Mouse (Mus musculus): ENCODE data around the gene Gxylt2.
A peak's percentile ranks its signal among the peaks of the same experiment; 100 is the strongest.

Gxylt2 gene

GRCm38 (mm10) chr6:100704574-100705365 is at the start of gene Gxylt2:
Gxylt2 (plus strand) TSS chr6:100704734.
- peak; percentile 89 for ATAC-seq (ENCODE audit: low TSS enrichment)

GRCm38 (mm10) chr6:100660395-100660794 is 44.1 kb upstream of the Gxylt2 start:
- ATAC-seq (ENCODE audit: low TSS enrichment) = peak; percentile 52

GRCm38 (mm10) chr6:100662224-100662623 is 42.3 kb upstream of the Gxylt2 start:
- ATAC-seq (ENCODE audit: low TSS enrichment) = no peak

- ATAC-seq (ENCODE audit: low TSS enrichment) = no peak
Observed at GRCm38 (mm10) chr6:100667644-100668043, 36.9 kb upstream of the Gxylt2 start.

- no peak for ATAC-seq (ENCODE audit: low TSS enrichment)
Observed at GRCm38 (mm10) chr6:100668858-100669257, 35.7 kb upstream of the Gxylt2 start.

- peak; percentile 63 for ATAC-seq (ENCODE audit: low TSS enrichment)
Observed at GRCm38 (mm10) chr6:100670370-100670841, 34.1 kb upstream of the Gxylt2 start.

GRCm38 (mm10) chr6:100670880-100671344 is 33.6 kb upstream of the Gxylt2 start, which contains the start of gene Shq1:
Shq1 (minus strand) TSS chr6:100671157.
- ATAC-seq (ENCODE audit: low TSS enrichment) = peak; percentile 99

- no peak; the same call in 1 of the 2 replicates for ATAC-seq (ENCODE audit: low TSS enrichment)
Observed at GRCm38 (mm10) chr6:100671401-100671800, 33.1 kb upstream of the Gxylt2 start.

GRCm38 (mm10) chr6:100674974-100675373 is 29.6 kb upstream of the Gxylt2 start:
- ATAC-seq (ENCODE audit: low TSS enrichment) = no peak

- ATAC-seq (ENCODE audit: low TSS enrichment) = no peak
Observed at GRCm38 (mm10) chr6:100676461-100676860, 28.1 kb upstream of the Gxylt2 start.

GRCm38 (mm10) chr6:100678636-100679035 is 25.9 kb upstream of the Gxylt2 start:
- ATAC-seq (ENCODE audit: low TSS enrichment) = no peak

GRCm38 (mm10) chr6:100686341-100686740 is 18.2 kb upstream of the Gxylt2 start:
- ATAC-seq (ENCODE audit: low TSS enrichment) = no peak

GRCm38 (mm10) chr6:100699986-100700385 is 4.5 kb upstream of the Gxylt2 start:
- no peak for ATAC-seq (ENCODE audit: low TSS enrichment)

GRCm38 (mm10) chr6:100700774-100701173 is 3.8 kb upstream of the Gxylt2 start:
- peak; percentile 31 for ATAC-seq (ENCODE audit: low TSS enrichment)

GRCm38 (mm10) chr6:100704197-100704573 is 349 bp upstream of the Gxylt2 start:
- no peak for ATAC-seq (ENCODE audit: low TSS enrichment)

- ATAC-seq (ENCODE audit: low TSS enrichment) = peak; percentile 36; the same call in 1 of the 2 replicates
Observed at GRCm38 (mm10) chr6:100705366-100705811, 855 bp downstream of the Gxylt2 start.

GRCm38 (mm10) chr6:100706861-100707260 is 2.3 kb downstream of the Gxylt2 start:
- ATAC-seq (ENCODE audit: low TSS enrichment) = no peak

GRCm38 (mm10) chr6:100707557-100707956 is 3.0 kb downstream of the Gxylt2 start:
- ATAC-seq (ENCODE audit: low TSS enrichment) = no peak

- no peak for ATAC-seq (ENCODE audit: low TSS enrichment)
Observed at GRCm38 (mm10) chr6:100708248-100708647, 3.7 kb downstream of the Gxylt2 start.

GRCm38 (mm10) chr6:100708996-100709395 is 4.5 kb downstream of the Gxylt2 start:
- no peak for ATAC-seq (ENCODE audit: low TSS enrichment)

GRCm38 (mm10) chr6:100709483-100709882 is 4.9 kb downstream of the Gxylt2 start:
- ATAC-seq (ENCODE audit: low TSS enrichment) = no peak

- no peak for ATAC-seq (ENCODE audit: low TSS enrichment)
Observed at GRCm38 (mm10) chr6:100710170-100710569, 5.6 kb downstream of the Gxylt2 start.

- no peak for ATAC-seq (ENCODE audit: low TSS enrichment)
Observed at GRCm38 (mm10) chr6:100710866-100711265, 6.3 kb downstream of the Gxylt2 start.

Measured in frontal cortex, adult (tissue).